Mouse (Mus musculus): ENCODE data around the gene Daam2.

DNA sequence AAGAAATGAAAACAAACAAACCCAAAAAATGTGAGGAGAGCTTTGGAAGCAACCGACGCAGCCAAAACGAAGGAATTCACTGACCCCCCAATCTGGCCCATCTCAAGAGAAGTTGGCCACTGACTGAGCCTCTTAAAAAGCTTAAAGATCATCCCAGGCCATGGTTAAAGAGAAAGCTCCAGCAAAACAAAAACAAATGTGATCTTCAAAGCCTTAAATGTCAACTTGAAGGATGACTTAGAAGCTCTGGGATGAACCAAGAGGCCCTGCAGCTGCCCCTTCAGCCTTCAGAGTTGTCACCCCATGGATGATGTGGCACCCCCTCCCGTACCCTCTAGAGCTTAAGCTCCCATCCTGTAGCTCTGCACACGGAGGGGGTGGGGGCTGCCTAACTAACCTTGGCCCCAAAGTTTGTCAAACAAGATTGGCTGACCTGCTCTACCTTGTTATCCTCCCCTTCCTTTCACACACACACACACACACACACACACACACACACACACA lies 4.3 kb downstream of the Daam2 start:
- no peak for TF ChIP-seq CHD2 (IDR thresholded peaks at IDR 0.05; ENCODE audit: low read depth, low read length)
- no peak for TF ChIP-seq HCFC1 (IDR thresholded peaks at IDR 0.05; ENCODE audit: borderline replicate concordance, insufficient read depth, low read length)
- no peak for TF ChIP-seq ZC3H11A (IDR thresholded peaks at IDR 0.05; ENCODE audit: borderline replicate concordance, low read depth, low read length)
- TF ChIP-seq ZNF384 (IDR thresholded peaks at IDR 0.05; ENCODE audit: low read depth, low read length), result no peak
